Comparison of ENCODE assay signal across 9 mouse cellular contexts in the genomic region with DNA sequence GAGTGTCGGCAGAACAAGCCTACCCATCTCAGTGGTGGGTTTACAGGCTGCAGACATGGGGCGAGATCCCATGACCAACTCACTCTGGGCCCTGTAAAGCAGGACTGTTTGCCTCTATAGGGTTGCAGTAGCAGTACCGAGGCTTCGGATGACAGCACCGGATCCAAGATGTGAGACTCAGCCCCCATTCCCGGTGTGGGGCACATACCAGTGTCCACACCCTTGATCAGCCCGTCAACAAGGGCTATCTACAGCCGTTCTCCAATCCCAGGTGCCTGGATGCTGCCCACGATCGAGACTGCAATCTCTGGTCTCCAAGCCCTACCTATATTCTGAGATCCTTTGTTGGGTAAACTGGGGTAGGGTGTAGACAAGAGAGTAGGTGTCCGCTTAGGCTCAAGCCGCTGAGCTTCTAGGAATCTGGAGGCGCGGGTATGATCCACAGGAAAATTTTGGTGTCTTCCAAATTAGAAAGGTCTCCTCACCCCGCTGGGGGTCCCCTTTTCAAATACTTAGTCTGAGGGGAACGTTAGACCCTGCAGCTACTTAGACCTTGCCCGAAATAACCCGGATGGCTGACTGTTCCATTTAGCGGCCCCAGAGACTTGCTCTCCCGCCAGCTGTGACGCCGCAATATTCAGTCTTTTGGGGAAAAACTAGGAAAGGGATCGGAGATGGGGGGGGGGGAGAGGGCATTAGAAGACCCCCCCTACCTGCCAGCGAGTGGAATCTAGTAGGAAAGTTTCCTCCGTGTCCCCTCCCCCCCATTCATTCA. TPM values are rescaled to one million over a fixed set of nuclear protein-coding genes. Genes with fewer than 3 reads are reported as not detected.
DNase-seq lines count a peak whose midpoint lies in the region; ATAC-seq and TF ChIP-seq lines count a peak whose summit lies in the region.
"Had no signal": no experiment of that assay in that cellular context is flagged by ENCODE, and none has a peak within 500 bp of the region (broad histone marks: within the 10 kb centered on the region; RNA-seq: fewer than 3 reads in every experiment).

No protein-coding gene starts in this region.

- WGBS in heart, embryonic 13.5 days = 7% methylated on average over 25 of the region's 25 CpGs
- 6% methylated on average over 25 of the region's 25 CpGs for WGBS in heart, postnatal 0 days
- WGBS in midbrain, embryonic 11.5 days = 4% methylated on average over 24 of the region's 25 CpGs

- peak overlapping the region; percentile 83 for H3K9ac ChIP-seq in heart, embryonic 13.5 days
- H3K9ac ChIP-seq in heart, postnatal 0 days (replicated peaks; ENCODE audit: low read depth, low read length) = peak overlapping the region; percentile 54
- peak overlapping the region; percentile 80 for H3K9ac ChIP-seq in midbrain, embryonic 11.5 days (ENCODE audit: low read length)

- no peak for TF ChIP-seq CTCF in heart, postnatal 0 days (IDR thresholded peaks at IDR 0.05; ENCODE audit: low read depth)

- ATAC-seq in heart, embryonic 13.5 days (ENCODE audit: extremely low read depth, insufficient number of reproducible peaks, low FRiP score, low TSS enrichment) = no peak
- no peak for ATAC-seq in heart, postnatal 0 days (ENCODE audit: insufficient read depth, low read depth)
- 0 out of 2 replicates have a peak, but pooled peaks have one; percentile 5 for ATAC-seq in midbrain, embryonic 11.5 days (ENCODE audit: low FRiP score)
- ATAC-seq in monocyte, adult 5-6 weeks (replicated peaks; ENCODE audit: insufficient number of reproducible peaks, low FRiP score, low TSS enrichment, poor library complexity, severe bottlenecking) = no peak

- no peak for DNase-seq in heart, adult 9 months (ENCODE audit: low spot score in 2 of 2)
- DNase-seq in R1 (ENCODE audit: low read depth, low spot score) = peak; percentile 28
- DNase-seq in heart, postnatal 0 days (ENCODE audit: low spot score) = no peak
- peak; percentile 96 for DNase-seq in midbrain, embryonic 11.5 days (ENCODE audit: low spot score, missing footprints)
- no peak for DNase-seq in right cerebral cortex, adult 18-20 months
- no peak for DNase-seq in gastrocnemius, adult 18-20 months (ENCODE audit: low spot score)

- peak overlapping the region; percentile 69 for H3K4me3 ChIP-seq in heart, embryonic 13.5 days
- peak overlapping the region; percentile 63 for H3K4me3 ChIP-seq in heart, postnatal 0 days (ENCODE audit: low read depth, low read length)
- peak overlapping the region; percentile 59 for H3K4me3 ChIP-seq in midbrain, embryonic 11.5 days (ENCODE audit: low read depth, low read length)

- H3K9me3 ChIP-seq in heart, embryonic 13.5 days = no peaks in the 10 kb centered on the region
- no peaks in the 10 kb centered on the region for H3K9me3 ChIP-seq in heart, postnatal 0 days (replicated peaks; ENCODE audit: control insufficient read depth, low read length)
- no peaks in the 10 kb centered on the region for H3K9me3 ChIP-seq in midbrain, embryonic 11.5 days (ENCODE audit: control insufficient read depth, low read length)

- peaks cover 71% of the 10 kb centered on the region for H3K27me3 ChIP-seq in heart, embryonic 13.5 days (replicated peaks)
- H3K27me3 ChIP-seq in heart, postnatal 0 days (ENCODE audit: control insufficient read depth, insufficient read depth, low read length) = peaks cover 51% of the 10 kb centered on the region
- peaks cover 8% of the 10 kb centered on the region; the same call in 1 of the 2 replicates for H3K27me3 ChIP-seq in midbrain, embryonic 11.5 days (ENCODE audit: control insufficient read depth, insufficient read depth, low read length)
- H3K27me3 ChIP-seq: Patski had no signal

- peaks cover 5% of the 10 kb centered on the region for H3K36me3 ChIP-seq in heart, embryonic 13.5 days
- no peaks in the 10 kb centered on the region for H3K36me3 ChIP-seq in heart, postnatal 0 days (replicated peaks; ENCODE audit: control insufficient read depth, insufficient read depth, low read length)
- peaks cover 8% of the 10 kb centered on the region for H3K36me3 ChIP-seq in midbrain, embryonic 11.5 days (ENCODE audit: control insufficient read depth, insufficient read depth, low read length)

- peak overlapping the region; percentile 83 for H3K4me2 ChIP-seq in heart, embryonic 13.5 days
- H3K4me2 ChIP-seq in heart, postnatal 0 days (ENCODE audit: low read depth, low read length) = peak overlapping the region; percentile 93
- H3K4me2 ChIP-seq in midbrain, embryonic 11.5 days = peak overlapping the region; percentile 81

- H3K4me1 ChIP-seq in heart, embryonic 13.5 days = peaks cover 33% of the 10 kb centered on the region
- peaks cover 15% of the 10 kb centered on the region for H3K4me1 ChIP-seq in heart, postnatal 0 days (ENCODE audit: control insufficient read depth, insufficient read depth)
- H3K4me1 ChIP-seq in midbrain, embryonic 11.5 days (ENCODE audit: control insufficient read depth, insufficient read depth, low read length) = peaks cover 47% of the 10 kb centered on the region

- no peak for TF ChIP-seq EP300 in heart, postnatal 0 days (IDR thresholded peaks at IDR 0.05; ENCODE audit: low read depth)

- H3K27ac ChIP-seq in heart, embryonic 13.5 days (replicated peaks) = no peak overlapping the region; the same call in 1 of the 2 replicates
- H3K27ac ChIP-seq in heart, postnatal 0 days (ENCODE audit: low read depth) = 0 out of 2 replicates have a peak overlapping the region, but pooled peaks have one; percentile 28
- peak overlapping the region; percentile 81 for H3K27ac ChIP-seq in midbrain, embryonic 11.5 days (ENCODE audit: low read depth, low read length)

RNA-seq across cellular contexts. Expression of a gene that starts 0.7 kb away (rescaled TPM):
- polyA plus RNA-seq in heart, embryonic 13.5 days (2015; fragmentation: Nextera tagmentation; extraction: Ambion mirVana) = 3.8 and 4.0 TPM in 2 replicates
- total RNA-seq in heart, postnatal 0 days (2014; rRNA removed; ENCODE audit: low replicate concordance) = 1.0 and 4.9 TPM in 2 replicates
- 2.5 and 2.6 TPM in 2 replicates for polyA plus RNA-seq in heart, postnatal 0 days (2015; fragmentation: Nextera tagmentation; extraction: Ambion mirVana)
- 34.9 and 40.6 TPM in 2 replicates for polyA plus RNA-seq in midbrain, embryonic 11.5 days (2014; fragmentation: Nextera tagmentation; extraction: Ambion mirVana)
- total RNA-seq in monocyte, adult 5-6 weeks (2017) = 4.5 to 6.6 TPM (median 4.6 TPM) in 3 replicates
- total RNA-seq in gastrocnemius, adult 18-20 months (2021) = 1 to 10 TPM in 1 of 2 experiments, under 1 TPM in 1; 0.89 to 1.9 TPM

RNA-seq across cellular contexts. Expression of a gene that starts 8.2 kb away (rescaled TPM):
- 19.0 and 20.4 TPM in 2 replicates for polyA plus RNA-seq in heart, embryonic 13.5 days (2015; fragmentation: Nextera tagmentation; extraction: Ambion mirVana)
- 7.1 and 55.2 TPM in 2 replicates for total RNA-seq in heart, postnatal 0 days (2014; rRNA removed; ENCODE audit: low replicate concordance)
- 18.6 and 18.9 TPM in 2 replicates for polyA plus RNA-seq in heart, postnatal 0 days (2015; fragmentation: Nextera tagmentation; extraction: Ambion mirVana)
- polyA plus RNA-seq in midbrain, embryonic 11.5 days (2014; fragmentation: Nextera tagmentation; extraction: Ambion mirVana) = 21.3 and 27.0 TPM in 2 replicates
- total RNA-seq in monocyte, adult 5-6 weeks (2017) = 0.39 to 5.8 TPM (median 3.7 TPM) in 3 replicates
- total RNA-seq in gastrocnemius, adult 18-20 months (2021) = 100 to 1,000 TPM; 142 to 145 TPM

RNA-seq across cellular contexts. Expression of a gene that starts 20.2 kb away (rescaled TPM):
- polyA plus RNA-seq in heart, embryonic 13.5 days (2015; fragmentation: Nextera tagmentation; extraction: Ambion mirVana) = 14.0 and 15.0 TPM in 2 replicates
- total RNA-seq in heart, postnatal 0 days (2014; rRNA removed; ENCODE audit: low replicate concordance) = 14.9 and 17.4 TPM in 2 replicates
- 10.7 and 10.8 TPM in 2 replicates for polyA plus RNA-seq in heart, postnatal 0 days (2015; fragmentation: Nextera tagmentation; extraction: Ambion mirVana)
- 11.6 and 13.6 TPM in 2 replicates for polyA plus RNA-seq in midbrain, embryonic 11.5 days (2014; fragmentation: Nextera tagmentation; extraction: Ambion mirVana)
- total RNA-seq in monocyte, adult 5-6 weeks (2017) = 19.4 to 24.3 TPM (median 20.6 TPM) in 3 replicates
- total RNA-seq in gastrocnemius, adult 18-20 months (2021) = 1 to 10 TPM; 5.7 to 5.9 TPM

RNA-seq across cellular contexts. Expression of a gene that starts 25.8 kb away (rescaled TPM):
- 8.9 and 10.7 TPM in 2 replicates for polyA plus RNA-seq in heart, embryonic 13.5 days (2015; fragmentation: Nextera tagmentation; extraction: Ambion mirVana)
- 17.2 and 26.9 TPM in 2 replicates for total RNA-seq in heart, postnatal 0 days (2014; rRNA removed; ENCODE audit: low replicate concordance)
- polyA plus RNA-seq in heart, postnatal 0 days (2015; fragmentation: Nextera tagmentation; extraction: Ambion mirVana) = 4.4 and 5.1 TPM in 2 replicates
- polyA plus RNA-seq in midbrain, embryonic 11.5 days (2014; fragmentation: Nextera tagmentation; extraction: Ambion mirVana) = 14.9 and 16.8 TPM in 2 replicates
- 11.0 to 27.3 TPM (median 26.4 TPM) in 3 replicates for total RNA-seq in monocyte, adult 5-6 weeks (2017)
- 1 to 10 TPM; 6.9 to 8.4 TPM for total RNA-seq in gastrocnemius, adult 18-20 months (2021)

RNA-seq across cellular contexts. Expression of a gene that starts 31.9 kb away (rescaled TPM):
- 84.6 and 99.0 TPM in 2 replicates for polyA plus RNA-seq in heart, embryonic 13.5 days (2015; fragmentation: Nextera tagmentation; extraction: Ambion mirVana)
- 153 and 199 TPM in 2 replicates for total RNA-seq in heart, postnatal 0 days (2014; rRNA removed; ENCODE audit: low replicate concordance)
- polyA plus RNA-seq in heart, postnatal 0 days (2015; fragmentation: Nextera tagmentation; extraction: Ambion mirVana) = 51.6 and 54.5 TPM in 2 replicates
- 97.5 and 115 TPM in 2 replicates for polyA plus RNA-seq in midbrain, embryonic 11.5 days (2014; fragmentation: Nextera tagmentation; extraction: Ambion mirVana)
- 145 to 153 TPM (median 153 TPM) in 3 replicates for total RNA-seq in monocyte, adult 5-6 weeks (2017)
- total RNA-seq in gastrocnemius, adult 18-20 months (2021) = 1 to 10 TPM; 4.0 to 8.2 TPM

Comparison
In these comparisons a context has a peak if more than half of its experiments do, and no peak if none do; other contexts are left out.
1. DNase-seq: peak in R1 (single experiment) and midbrain, embryonic 11.5 days (single experiment); none in heart, adult 9 months (0 of 2), heart, postnatal 0 days (single experiment), right cerebral cortex, adult 18-20 months (single experiment) and gastrocnemius, adult 18-20 months (single experiment).
2. Peak in every context shown above with its lines, with median percentiles within 50 percentile points of each other: H3K4me2 ChIP-seq, H3K4me3 ChIP-seq and H3K9ac ChIP-seq.